Mouse (Mus musculus): ENCODE measurements at regions not wholly inside any gene's neighbourhood (a gene's known extent, or its start where the extent isn't known, plus 50 kb on each side); places are given as distances from the start of the nearest gene placed in this dataset.

DNA sequence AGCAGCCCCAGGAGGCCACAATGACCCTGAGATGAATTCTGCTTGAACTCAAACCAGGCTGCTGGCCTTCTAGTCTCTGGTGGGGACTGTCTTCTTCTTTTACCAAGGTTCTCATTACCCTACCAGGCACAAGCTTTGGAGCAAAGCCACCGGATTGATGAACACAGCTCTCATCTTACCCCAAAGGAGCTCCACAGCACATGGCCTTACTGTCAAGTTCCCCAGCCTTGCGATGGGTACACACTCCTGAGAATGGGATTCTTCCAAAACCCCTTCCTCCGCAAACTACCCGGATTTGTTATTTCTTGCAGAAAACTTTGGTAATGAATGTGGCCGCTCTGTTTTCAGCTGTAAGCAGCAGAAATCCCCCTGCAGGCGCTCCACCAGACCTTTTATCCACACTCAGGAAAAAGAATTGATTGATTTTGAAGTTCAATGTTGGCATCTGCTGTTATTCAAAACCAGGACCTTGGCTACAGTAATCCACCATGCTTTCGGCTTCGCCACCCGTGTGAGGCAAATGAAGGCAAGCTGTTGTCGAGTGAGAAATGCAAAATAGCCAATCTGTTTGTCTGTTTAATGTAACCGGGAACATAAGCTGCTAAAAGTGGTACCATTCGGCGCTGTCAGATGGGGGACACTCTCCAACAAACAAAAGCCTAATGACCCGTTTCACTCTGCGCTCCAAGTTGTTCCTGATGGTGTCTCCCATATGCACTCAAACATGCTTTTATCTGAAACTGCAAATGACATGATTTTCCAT, 278.9 kb downstream of the Maf start:
- 95% methylated on average over 15 of the region's 15 CpGs for WGBS
- H3K27ac ChIP-seq (ENCODE audit: control insufficient read depth, insufficient read depth, low read length) = no peak overlapping the region
- no peaks in the 10 kb centered on the region for H3K36me3 ChIP-seq (ENCODE audit: control insufficient read depth, insufficient read depth, low read length)
- TF ChIP-seq CTCF (IDR thresholded peaks at IDR 0.05; ENCODE audit: borderline replicate concordance, control insufficient read depth, extremely low read depth, insufficient read depth, low read length, poor library complexity) (no peak), POLR2A (IDR thresholded peaks at IDR 0.05; ENCODE audit: control insufficient read depth, extremely low read depth, insufficient read depth, low read length, poor library complexity) (no peak)
- no peak for DNase-seq
- no peak overlapping the region for H3K4me3 ChIP-seq (ENCODE audit: control insufficient read depth, insufficient read depth, low read length)
- H3K4me1 ChIP-seq (replicated peaks; ENCODE audit: control insufficient read depth, insufficient read depth, low read length) = no peaks in the 10 kb centered on the region
- no peaks in the 10 kb centered on the region for H3K27me3 ChIP-seq (ENCODE audit: control insufficient read depth, insufficient read depth, low read length)

DNA sequence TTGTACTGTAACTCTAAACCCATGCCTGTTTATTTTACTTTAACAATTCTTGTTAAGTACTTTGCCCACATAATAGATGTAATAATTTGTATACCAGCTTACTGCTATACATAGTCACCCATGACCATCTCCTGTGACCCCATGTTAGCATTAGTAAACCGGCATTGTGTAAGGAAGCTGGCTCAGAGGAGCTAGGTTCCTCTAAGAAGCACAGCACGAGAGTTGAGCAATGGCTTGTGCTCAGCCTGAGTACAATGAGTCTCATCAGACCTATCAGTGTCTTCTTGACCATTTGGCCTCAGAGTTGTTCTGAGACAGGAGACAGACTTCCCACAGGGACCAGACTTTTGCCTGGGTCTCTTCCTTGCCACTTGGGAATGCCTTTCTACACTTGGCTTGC, 279.6 kb downstream of the Maf start:
- H3K4me1 ChIP-seq (replicated peaks; ENCODE audit: control insufficient read depth, insufficient read depth, low read length) = no peaks in the 10 kb centered on the region
- H3K36me3 ChIP-seq (ENCODE audit: control insufficient read depth, insufficient read depth, low read length) = no peaks in the 10 kb centered on the region
- TF ChIP-seq CTCF (IDR thresholded peaks at IDR 0.05; ENCODE audit: borderline replicate concordance, control insufficient read depth, extremely low read depth, insufficient read depth, low read length, poor library complexity) (no peak), POLR2A (IDR thresholded peaks at IDR 0.05; ENCODE audit: control insufficient read depth, extremely low read depth, insufficient read depth, low read length, poor library complexity) (no peak)
- 89% methylated on average over 2 of the region's 2 CpGs for WGBS
- no peaks in the 10 kb centered on the region for H3K27me3 ChIP-seq (ENCODE audit: control insufficient read depth, insufficient read depth, low read length)
- no peak overlapping the region for H3K27ac ChIP-seq (ENCODE audit: control insufficient read depth, insufficient read depth, low read length)
- H3K4me3 ChIP-seq (ENCODE audit: control insufficient read depth, insufficient read depth, low read length) = no peak overlapping the region
- no peak for DNase-seq

DNA sequence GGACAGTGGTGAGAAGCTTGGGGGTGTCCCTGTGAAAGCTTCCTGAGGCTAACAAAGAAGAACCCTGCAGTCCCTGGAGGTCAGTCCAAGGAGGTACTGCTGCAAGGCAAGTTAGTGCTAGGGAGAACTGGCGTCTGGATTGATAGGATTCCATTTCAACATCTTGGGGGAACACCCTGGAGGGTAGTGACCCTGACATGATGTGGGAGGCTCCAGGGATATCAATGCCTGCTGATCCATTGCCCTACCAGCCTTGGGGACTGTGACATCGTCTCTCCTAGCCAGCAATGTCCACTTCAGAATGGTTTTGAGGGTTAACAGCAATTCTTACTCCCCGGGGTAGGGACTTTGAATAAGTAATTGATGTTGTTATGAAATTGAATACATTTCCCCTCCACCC, 280.1 kb downstream of the Maf start:
- Histone ChIP-seq H3K36me3 (ENCODE audit: control insufficient read depth, insufficient read depth, low read length) (no peaks in the 10 kb centered on the region), H3K27ac (ENCODE audit: control insufficient read depth, insufficient read depth, low read length) (no peak overlapping the region), H3K27me3 (ENCODE audit: control insufficient read depth, insufficient read depth, low read length) (no peaks in the 10 kb centered on the region), H3K4me3 (ENCODE audit: control insufficient read depth, insufficient read depth, low read length) (no peak overlapping the region), H3K4me1 (replicated peaks; ENCODE audit: control insufficient read depth, insufficient read depth, low read length) (no peaks in the 10 kb centered on the region)
- 88% methylated on average over 3 of the region's 3 CpGs for WGBS
- TF ChIP-seq POLR2A (IDR thresholded peaks at IDR 0.05; ENCODE audit: control insufficient read depth, extremely low read depth, insufficient read depth, low read length, poor library complexity) = no peak
- TF ChIP-seq CTCF (IDR thresholded peaks at IDR 0.05; ENCODE audit: borderline replicate concordance, control insufficient read depth, extremely low read depth, insufficient read depth, low read length, poor library complexity) = no peak
- DNase-seq = no peak

DNA sequence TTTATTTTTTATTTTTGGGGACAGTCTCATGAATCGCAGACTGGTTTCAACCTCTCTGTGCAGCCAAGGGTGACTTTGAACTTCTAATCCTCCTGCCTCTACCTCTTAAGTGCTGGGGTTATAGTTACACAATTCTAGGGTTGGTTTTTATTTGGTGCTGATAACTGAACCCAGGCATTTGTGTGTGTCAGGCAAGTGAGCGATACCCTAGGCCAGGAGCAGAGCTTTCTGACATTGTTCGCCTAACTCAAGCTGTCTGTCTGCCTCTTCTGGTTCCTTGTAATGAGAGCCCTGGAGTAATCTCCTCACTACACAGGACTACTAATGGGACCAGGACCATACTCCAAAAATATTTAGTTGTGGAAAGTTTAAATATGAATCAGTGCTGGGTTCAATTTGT, 281.1 kb downstream of the Maf start:
- over 99% methylated on average over 3 of the region's 3 CpGs for WGBS
- TF ChIP-seq CTCF (IDR thresholded peaks at IDR 0.05; ENCODE audit: borderline replicate concordance, control insufficient read depth, extremely low read depth, insufficient read depth, low read length, poor library complexity) (no peak), POLR2A (IDR thresholded peaks at IDR 0.05; ENCODE audit: control insufficient read depth, extremely low read depth, insufficient read depth, low read length, poor library complexity) (no peak)
- H3K4me3 ChIP-seq (ENCODE audit: control insufficient read depth, insufficient read depth, low read length) = no peak overlapping the region
- no peak for DNase-seq
- H3K36me3 ChIP-seq (ENCODE audit: control insufficient read depth, insufficient read depth, low read length) = no peaks in the 10 kb centered on the region
- no peak overlapping the region for H3K27ac ChIP-seq (ENCODE audit: control insufficient read depth, insufficient read depth, low read length)
- H3K4me1 ChIP-seq (replicated peaks; ENCODE audit: control insufficient read depth, insufficient read depth, low read length) = no peaks in the 10 kb centered on the region
- H3K27me3 ChIP-seq (ENCODE audit: control insufficient read depth, insufficient read depth, low read length) = no peaks in the 10 kb centered on the region

DNA sequence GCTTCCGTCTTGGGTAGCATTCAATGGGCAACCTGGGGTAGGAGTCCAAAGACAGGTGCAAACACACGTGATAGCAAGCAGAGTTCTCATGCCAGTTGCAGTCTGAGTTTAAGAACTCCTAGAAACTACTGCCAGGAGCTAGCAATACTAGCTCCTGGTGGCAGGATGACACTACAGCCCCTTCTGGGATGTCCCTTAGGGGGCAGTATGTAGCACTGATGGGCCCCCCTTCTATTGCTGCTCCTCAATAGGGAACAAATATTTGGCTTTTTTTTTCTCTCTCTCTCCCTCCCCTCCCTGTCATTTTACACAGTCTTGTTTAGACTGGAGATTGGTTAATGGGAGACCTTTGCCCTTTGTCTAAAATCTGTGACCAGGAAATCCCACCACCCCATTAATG, 282.2 kb downstream of the Maf start:
- 74% methylated on average over 2 of the region's 2 CpGs for WGBS
- no peaks in the 10 kb centered on the region for H3K36me3 ChIP-seq (ENCODE audit: control insufficient read depth, insufficient read depth, low read length)
- H3K4me1 ChIP-seq (replicated peaks; ENCODE audit: control insufficient read depth, insufficient read depth, low read length) = 0 out of 2 replicates have a peak, but pooled peaks cover under 1% of the 10 kb centered on the region
- H3K27me3 ChIP-seq (ENCODE audit: control insufficient read depth, insufficient read depth, low read length) = no peaks in the 10 kb centered on the region
- H3K27ac ChIP-seq (ENCODE audit: control insufficient read depth, insufficient read depth, low read length) = no peak overlapping the region
- no peak for DNase-seq
- no peak overlapping the region for H3K4me3 ChIP-seq (ENCODE audit: control insufficient read depth, insufficient read depth, low read length)
- TF ChIP-seq POLR2A (IDR thresholded peaks at IDR 0.05; ENCODE audit: control insufficient read depth, extremely low read depth, insufficient read depth, low read length, poor library complexity) = no peak
- no peak for TF ChIP-seq CTCF (IDR thresholded peaks at IDR 0.05; ENCODE audit: borderline replicate concordance, control insufficient read depth, extremely low read depth, insufficient read depth, low read length, poor library complexity)

DNA sequence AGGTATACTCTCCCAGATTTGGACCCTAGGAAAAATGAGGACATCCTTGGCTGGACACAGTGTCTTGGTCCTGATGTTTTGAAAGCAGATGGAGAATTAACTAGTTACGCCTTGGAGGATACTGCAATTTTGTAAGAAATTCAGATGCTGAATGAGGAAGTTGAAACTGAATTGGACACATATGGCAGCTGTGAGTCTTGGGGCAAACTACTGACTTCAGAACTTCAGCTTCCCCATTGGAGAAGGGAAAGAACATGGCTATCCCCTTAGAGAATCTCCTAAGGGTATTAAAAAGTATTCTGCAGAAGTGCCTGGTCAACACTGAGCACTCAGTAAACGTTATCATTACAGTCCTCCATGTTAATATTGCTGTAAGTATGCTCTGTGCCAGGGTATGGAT, 283.9 kb downstream of the Maf start:
- 95% methylated on average over 2 of the region's 2 CpGs for WGBS
- no peak overlapping the region for H3K27ac ChIP-seq (ENCODE audit: control insufficient read depth, insufficient read depth, low read length)
- no peaks in the 10 kb centered on the region for H3K36me3 ChIP-seq (ENCODE audit: control insufficient read depth, insufficient read depth, low read length)
- no peaks in the 10 kb centered on the region for H3K27me3 ChIP-seq (ENCODE audit: control insufficient read depth, insufficient read depth, low read length)
- H3K4me1 ChIP-seq (replicated peaks; ENCODE audit: control insufficient read depth, insufficient read depth, low read length) = peaks cover 9% of the 10 kb centered on the region; the same call in 1 of the 2 replicates
- DNase-seq = no peak
- TF ChIP-seq POLR2A (IDR thresholded peaks at IDR 0.05; ENCODE audit: control insufficient read depth, extremely low read depth, insufficient read depth, low read length, poor library complexity) = no peak
- no peak overlapping the region for H3K4me3 ChIP-seq (ENCODE audit: control insufficient read depth, insufficient read depth, low read length)

DNA sequence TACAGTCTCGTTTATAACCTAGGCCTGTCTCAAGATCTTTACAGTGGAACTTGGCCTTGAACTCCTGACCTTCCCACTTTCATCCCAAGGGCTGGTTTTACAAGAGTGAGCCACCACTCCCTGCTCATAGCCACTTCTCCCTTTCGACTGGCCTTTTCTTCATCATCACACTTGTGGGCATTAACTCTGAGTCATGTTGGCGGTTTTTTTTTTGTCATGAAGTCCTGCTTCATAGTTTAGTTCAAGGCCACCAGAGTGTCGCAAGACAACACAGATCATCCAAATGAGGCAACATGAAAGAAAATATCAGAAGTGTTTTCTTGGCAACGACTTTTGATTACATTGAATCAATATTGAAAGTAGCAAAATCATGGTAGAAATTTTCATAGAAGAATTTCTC, 284.5 kb downstream of the Maf start:
- H3K36me3 ChIP-seq (ENCODE audit: control insufficient read depth, insufficient read depth, low read length) = no peaks in the 10 kb centered on the region
- 93% methylated on average over 5 of the region's 5 CpGs for WGBS
- TF ChIP-seq POLR2A (IDR thresholded peaks at IDR 0.05; ENCODE audit: control insufficient read depth, extremely low read depth, insufficient read depth, low read length, poor library complexity) (no peak), CTCF (IDR thresholded peaks at IDR 0.05; ENCODE audit: borderline replicate concordance, control insufficient read depth, extremely low read depth, insufficient read depth, low read length, poor library complexity) (no peak)
- H3K27ac ChIP-seq (ENCODE audit: control insufficient read depth, insufficient read depth, low read length) = no peak overlapping the region
- H3K27me3 ChIP-seq (ENCODE audit: control insufficient read depth, insufficient read depth, low read length) = no peaks in the 10 kb centered on the region
- DNase-seq = no peak
- H3K4me1 ChIP-seq (replicated peaks; ENCODE audit: control insufficient read depth, insufficient read depth, low read length) = peaks cover 12% of the 10 kb centered on the region
- no peak overlapping the region for H3K4me3 ChIP-seq (ENCODE audit: control insufficient read depth, insufficient read depth, low read length)
